Mouse (Mus musculus): ENCODE data around the gene Dlg1.

Dlg1 gene

DNA sequence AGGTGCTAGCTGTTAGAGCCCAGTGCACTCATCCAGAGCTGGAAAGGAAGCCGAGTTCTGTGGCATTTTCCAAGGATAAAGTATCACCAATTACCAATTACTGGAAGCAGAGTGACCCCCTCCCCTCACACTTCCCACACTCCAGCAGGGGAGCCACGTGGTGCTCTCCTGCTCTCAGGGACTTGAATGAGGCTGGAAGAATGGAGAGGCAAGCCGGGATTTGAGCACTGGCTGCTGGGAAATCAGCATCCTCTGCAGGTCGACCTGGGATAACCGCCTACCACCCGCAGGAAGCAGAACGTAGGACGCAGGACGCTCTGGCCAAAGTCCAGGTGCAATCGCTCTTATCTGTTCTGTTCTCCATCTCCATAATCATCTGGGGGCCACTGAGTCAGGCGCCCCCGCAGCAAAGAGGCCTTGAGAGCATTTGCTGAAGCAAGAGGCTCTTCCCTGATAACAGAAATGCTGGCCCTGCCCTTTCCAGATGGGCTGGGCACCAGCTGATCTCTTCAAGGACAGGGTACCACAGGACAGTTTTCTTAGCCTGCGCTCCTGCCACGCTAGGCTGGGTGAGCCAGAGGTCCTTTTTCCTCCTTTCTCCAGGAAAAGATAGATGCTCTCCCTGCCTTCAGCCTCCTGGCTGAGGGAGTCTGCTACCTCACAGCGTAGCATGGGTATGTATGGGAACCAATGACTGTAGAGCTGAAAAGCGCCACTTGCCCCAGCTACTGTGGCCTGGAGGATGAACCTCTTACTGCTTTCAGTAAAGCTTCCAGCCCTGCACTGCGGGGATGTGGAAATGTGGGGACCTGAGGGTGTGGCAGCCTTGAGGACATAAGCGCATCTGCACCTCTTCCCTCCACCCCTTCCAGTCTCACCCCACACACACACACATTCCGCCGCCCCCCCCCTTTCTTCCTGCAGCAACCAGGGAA, 242.9 kb downstream of the Dlg1 start:
- DNase-seq (ENCODE audit: low spot score in 2 of 2): no peak

DNA sequence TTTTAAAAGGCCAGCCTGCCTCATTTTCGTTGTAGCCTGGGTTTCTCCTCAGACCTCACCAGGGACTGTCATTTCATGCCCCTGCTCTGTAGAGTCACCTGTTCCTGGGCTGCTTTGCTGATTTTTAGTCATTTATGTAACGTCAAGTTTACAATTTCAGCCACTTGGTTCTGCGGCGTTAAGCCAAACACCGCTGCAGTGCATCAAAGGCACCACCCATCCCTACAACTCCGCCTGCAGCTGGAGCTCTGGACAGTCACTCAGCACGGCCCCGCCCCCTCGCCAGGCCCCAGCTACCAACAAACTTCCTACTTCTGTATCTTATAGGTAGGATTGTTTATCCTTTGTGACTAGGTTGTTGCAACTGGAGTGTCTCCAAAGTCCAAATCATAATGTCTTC, 243.7 kb downstream of the Dlg1 start:
- DNase-seq (ENCODE audit: low spot score in 2 of 2): no peak

GRCm38 (mm10) chr16:31908959-31909358, 245.7 kb downstream of the Dlg1 start:
- DNase-seq (ENCODE audit: low spot score in 2 of 2): no peak

DNA sequence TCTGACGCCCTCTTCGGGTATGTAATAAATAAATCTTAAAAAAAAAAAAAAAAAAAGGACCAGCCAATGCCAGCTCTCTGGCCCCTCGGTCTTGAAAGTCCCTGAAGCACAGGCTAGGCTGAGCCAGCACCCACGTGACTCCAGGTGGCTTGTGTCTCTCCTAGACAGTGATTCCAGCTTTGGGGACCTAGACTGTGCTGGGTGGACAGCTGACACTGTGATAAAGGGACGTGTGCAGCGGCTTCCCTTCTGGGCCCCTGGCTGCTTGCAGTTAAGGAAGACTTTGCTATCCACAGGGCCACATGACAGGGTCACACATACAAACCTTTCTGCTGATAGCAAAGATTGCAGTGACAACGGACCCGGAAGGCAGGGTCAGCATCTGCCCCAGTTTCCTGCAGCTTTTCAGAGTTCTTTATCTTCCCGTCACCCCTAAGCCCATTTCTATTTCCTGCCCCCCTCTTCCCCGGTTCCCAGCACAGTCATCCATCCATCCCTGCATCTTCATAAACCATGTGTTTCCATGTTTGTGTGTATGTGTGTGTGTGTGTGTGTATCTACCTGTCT, 247.1 kb downstream of the Dlg1 start:
- no peak for DNase-seq (ENCODE audit: low spot score in 2 of 2)

DNA sequence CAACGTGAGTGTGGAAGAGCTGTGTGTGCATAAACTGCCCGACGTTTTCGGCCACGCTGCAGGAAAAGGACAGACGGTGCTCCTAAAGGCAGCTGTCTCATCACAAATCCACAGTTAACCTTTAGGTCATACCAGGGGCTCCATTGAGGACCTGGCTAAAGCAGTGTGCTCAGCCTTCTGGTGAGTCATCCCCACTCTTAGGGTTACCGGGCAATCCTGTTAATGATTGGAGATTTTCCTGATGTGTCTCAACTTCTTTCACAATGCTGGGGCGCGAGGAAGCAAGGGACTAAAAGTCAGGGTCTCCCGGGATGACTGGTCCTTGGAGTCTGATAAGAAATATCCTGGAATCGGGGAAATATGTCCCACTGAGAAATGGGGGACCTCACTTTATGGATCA, 254.5 kb downstream of the Dlg1 start:
- DNase-seq (ENCODE audit: low spot score in 2 of 2): no peak

GRCm38 (mm10) chr16:31918248-31918724, 255.0 kb downstream of the Dlg1 start:
- peak in 1 of 2 experiments; percentile 44 for DNase-seq (ENCODE audit: low spot score in 2 of 2)

GRCm38 (mm10) chr16:31924368-31924767, 261.1 kb downstream of the Dlg1 start:
- DNase-seq (ENCODE audit: low spot score in 2 of 2): no peak
